Mouse (Mus musculus): ENCODE measurements around the gene Sike1. TPM values are rescaled to one million over a fixed set of nuclear protein-coding genes. Genes with fewer than 3 reads are reported as not detected.
A peak's percentile ranks its signal among the peaks of the same experiment; 100 is the strongest.

Gene Sike1
- total and polyA plus RNA-seq, 3 experiments = 15.7 to 27.0 TPM; not detected in 1

GRCm38 (mm10) chr3:102946312-102946711, 49.2 kb upstream of the Sike1 start:
- peaks cover 3% of the 10 kb centered on the region in 2 experiments; a peak in 2 of 4 replicates for H3K27me3 ChIP-seq (ENCODE audit: control insufficient read depth in 1 of 2, insufficient read depth in 2 of 2, low read length in 2 of 2)
- no peaks in the 10 kb centered on the region for H3K79me2 ChIP-seq (ENCODE audit: control insufficient read depth, insufficient read depth, low read length, poor library complexity)
- no peak overlapping the region for H3K27ac ChIP-seq (ENCODE audit: control insufficient read depth, low read depth, low read length)
- H3K9ac ChIP-seq (ENCODE audit: control insufficient read depth, low read depth, low read length, poor library complexity, severe bottlenecking) = 0 out of 2 replicates have a peak overlapping the region, but pooled peaks have one; percentile 17
- H3K4me3 ChIP-seq (ENCODE audit: control insufficient read depth in 1 of 2, insufficient read depth in 1 of 2, low read depth in 2 of 2, low read length in 2 of 2) = peak overlapping the region; percentile 29 to 56; a peak in 2 of 4 replicates
- peaks cover 0 to 2% of the 10 kb centered on the region in 2 experiments; a peak in 2 of 4 replicates for H3K36me3 ChIP-seq (ENCODE audit: control insufficient read depth in 1 of 2, insufficient read depth in 2 of 2, low read length in 2 of 2)
- H3K4me1 ChIP-seq (ENCODE audit: control insufficient read depth in 1 of 2, insufficient read depth in 2 of 2, low read length in 2 of 2) = no peaks in the 10 kb centered on the region
- H3K9me3 ChIP-seq (replicated peaks; ENCODE audit: insufficient read depth, low read length) = no peaks in the 10 kb centered on the region
- no peak for DNase-seq (ENCODE audit: low read depth, low spot score)
- TF ChIP-seq ZMIZ1 (IDR thresholded peaks at IDR 0.05; ENCODE audit: low read depth, low read length) = no peak
- no peak for TF ChIP-seq SMC3 (IDR thresholded peaks at IDR 0.05; ENCODE audit: low read depth, low read length)
- no peak for TF ChIP-seq POLR2AphosphoS2 (IDR thresholded peaks at IDR 0.05; ENCODE audit: low read length)
- TF ChIP-seq TBP (IDR thresholded peaks at IDR 0.05; ENCODE audit: low read depth, low read length) = no peak
- no peak for TF ChIP-seq RCOR1 (IDR thresholded peaks at IDR 0.05; ENCODE audit: low read depth, low read length)
- no peak for TF ChIP-seq HCFC1 (IDR thresholded peaks at IDR 0.05; ENCODE audit: low read depth, low read length)
- TF ChIP-seq JUND (IDR thresholded peaks at IDR 0.05; ENCODE audit: low read depth, low read length) = no peak
- TF ChIP-seq USF1 (IDR thresholded peaks at IDR 0.05; ENCODE audit: low read depth, low read length) = no peak
- no peak for TF ChIP-seq BHLHE40 (IDR thresholded peaks at IDR 0.05; ENCODE audit: borderline replicate concordance, low read depth, low read length)
- TF ChIP-seq MAX (IDR thresholded peaks at IDR 0.05; ENCODE audit: low read length) = no peak
- no peak for TF ChIP-seq E2F4 (IDR thresholded peaks at IDR 0.05; ENCODE audit: borderline replicate concordance, low read depth, low read length)
- TF ChIP-seq ETS1 (IDR thresholded peaks at IDR 0.05; ENCODE audit: low read depth, low read length) = no peak
- no peak for TF ChIP-seq MAZ (IDR thresholded peaks at IDR 0.05; ENCODE audit: low read depth, low read length)
- no peak for TF ChIP-seq MAFK (IDR thresholded peaks at IDR 0.05; ENCODE audit: borderline replicate concordance, low read depth, low read length)
- no peak for TF ChIP-seq POLR2A (IDR thresholded peaks at IDR 0.05; ENCODE audit: control insufficient read depth in 1 of 2, insufficient read depth in 1 of 2, low read depth in 1 of 2, low read length in 2 of 2, poor library complexity in 1 of 2)
- TF ChIP-seq NELFE (IDR thresholded peaks at IDR 0.05; ENCODE audit: low read depth, low read length) = no peak

GRCm38 (mm10) chr3:102946861-102947260, 48.6 kb upstream of the Sike1 start:
- DNase-seq (ENCODE audit: low read depth, low spot score) = peak; percentile 66
- H3K27ac ChIP-seq (ENCODE audit: control insufficient read depth, low read depth, low read length) = no peak overlapping the region
- H3K9ac ChIP-seq (ENCODE audit: control insufficient read depth, low read depth, low read length, poor library complexity, severe bottlenecking) = no peak overlapping the region
- H3K4me3 ChIP-seq (ENCODE audit: control insufficient read depth in 1 of 2, insufficient read depth in 1 of 2, low read depth in 2 of 2, low read length in 2 of 2) = peak overlapping the region in 1 of 2 experiments; percentile 56; a peak in 1 of 4 replicates
- H3K36me3 ChIP-seq (ENCODE audit: control insufficient read depth in 1 of 2, insufficient read depth in 2 of 2, low read length in 2 of 2) = peaks cover 0 to 2% of the 10 kb centered on the region in 2 experiments; a peak in 2 of 4 replicates
- TF ChIP-seq ZKSCAN1 (IDR thresholded peaks at IDR 0.05; ENCODE audit: low read depth, low read length) (no peak), TAL1 (IDR thresholded peaks at IDR 0.05; ENCODE audit: low read length) (no peak), GABPA (IDR thresholded peaks at IDR 0.05; ENCODE audit: low read depth, low read length) (no peak), SIN3A (IDR thresholded peaks at IDR 0.05; ENCODE audit: low read length) (0 out of 2 replicates have a peak, but pooled peaks have one; percentile 24), MAX (IDR thresholded peaks at IDR 0.05; ENCODE audit: low read length) (peak; percentile 38; the same call in 1 of the 2 replicates), NELFE (IDR thresholded peaks at IDR 0.05; ENCODE audit: low read depth, low read length) (no peak), HCFC1 (IDR thresholded peaks at IDR 0.05; ENCODE audit: low read depth, low read length) (no peak), POLR2A (IDR thresholded peaks at IDR 0.05; ENCODE audit: control insufficient read depth in 1 of 2, insufficient read depth in 1 of 2, low read depth in 1 of 2, low read length in 2 of 2, poor library complexity in 1 of 2) (no peak)
- H3K9me3 ChIP-seq (replicated peaks; ENCODE audit: insufficient read depth, low read length) = no peaks in the 10 kb centered on the region
- no peaks in the 10 kb centered on the region for H3K79me2 ChIP-seq (ENCODE audit: control insufficient read depth, insufficient read depth, low read length, poor library complexity)
- H3K4me1 ChIP-seq (ENCODE audit: control insufficient read depth in 1 of 2, insufficient read depth in 2 of 2, low read length in 2 of 2) = no peaks in the 10 kb centered on the region
- peaks cover 3 to 4% of the 10 kb centered on the region in 2 experiments; a peak in 2 of 4 replicates for H3K27me3 ChIP-seq (ENCODE audit: control insufficient read depth in 1 of 2, insufficient read depth in 2 of 2, low read length in 2 of 2)

Data from MEL (cell line).